Mouse (Mus musculus) adipocyte (in vitro differentiated cells): ENCODE measurements at regions not wholly inside any gene's neighbourhood (a gene's known extent, or its start where the extent isn't known, plus 50 kb on each side); places are given as distances from the start of the nearest gene placed in this dataset.

ENCODE experiments used
- DNase-seq: peaks from one replicate; pipeline ENCODE4 v3.0.0-alpha.2; 2016; ENCODE audit warnings: low spot score

DNA sequence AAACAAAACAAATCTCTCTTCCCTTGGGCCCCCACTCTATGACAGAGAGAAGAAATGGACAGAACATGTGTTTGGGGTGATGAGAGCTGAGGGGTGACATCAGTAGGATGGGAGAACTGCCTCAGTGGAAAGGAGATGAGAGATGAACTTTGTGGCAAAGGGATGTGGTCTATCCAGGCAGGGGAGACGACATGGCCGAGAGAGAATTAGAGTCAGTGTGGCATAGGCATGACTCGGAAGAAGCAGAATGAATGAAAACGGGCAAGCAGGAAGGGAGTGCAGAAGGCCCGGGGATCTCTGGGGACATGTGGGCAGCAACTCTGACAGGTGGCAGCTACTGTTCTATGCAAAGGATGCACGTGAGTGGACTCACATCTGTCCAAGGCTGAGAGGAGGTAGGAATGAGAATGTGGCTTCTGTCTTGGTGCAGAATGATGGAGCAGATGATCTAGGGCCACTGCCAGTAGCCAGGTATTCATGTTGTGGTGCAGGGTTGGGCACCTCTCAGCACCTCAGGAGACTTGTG is 113.4 kb downstream of the Ets2 start:
- DNase-seq: no peak

GRCm38 (mm10) chr16:95814513-95815118 is 112.7 kb downstream of the Ets2 start:
- DNase-seq: peak; percentile 73

DNA sequence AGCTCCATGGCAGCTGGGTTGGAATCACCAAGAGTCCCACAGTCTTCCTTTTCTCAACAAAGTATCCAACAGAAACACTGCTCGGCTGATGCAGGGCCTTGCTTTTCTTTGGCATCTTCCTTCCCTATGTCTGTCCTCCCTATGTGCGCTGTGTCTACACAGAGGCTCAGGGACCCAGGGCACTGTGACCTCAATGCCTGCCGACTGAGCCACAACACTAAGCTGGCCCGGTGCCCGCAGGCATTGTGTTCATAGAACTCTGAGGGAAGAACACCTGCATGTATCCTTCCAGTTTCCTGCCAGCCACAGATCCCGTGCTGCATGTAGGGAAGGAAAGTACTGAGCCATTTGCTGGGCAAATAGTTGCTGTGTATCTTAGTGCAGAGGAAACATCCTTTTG is 109.2 kb downstream of the Ets2 start:
- DNase-seq: no peak

DNA sequence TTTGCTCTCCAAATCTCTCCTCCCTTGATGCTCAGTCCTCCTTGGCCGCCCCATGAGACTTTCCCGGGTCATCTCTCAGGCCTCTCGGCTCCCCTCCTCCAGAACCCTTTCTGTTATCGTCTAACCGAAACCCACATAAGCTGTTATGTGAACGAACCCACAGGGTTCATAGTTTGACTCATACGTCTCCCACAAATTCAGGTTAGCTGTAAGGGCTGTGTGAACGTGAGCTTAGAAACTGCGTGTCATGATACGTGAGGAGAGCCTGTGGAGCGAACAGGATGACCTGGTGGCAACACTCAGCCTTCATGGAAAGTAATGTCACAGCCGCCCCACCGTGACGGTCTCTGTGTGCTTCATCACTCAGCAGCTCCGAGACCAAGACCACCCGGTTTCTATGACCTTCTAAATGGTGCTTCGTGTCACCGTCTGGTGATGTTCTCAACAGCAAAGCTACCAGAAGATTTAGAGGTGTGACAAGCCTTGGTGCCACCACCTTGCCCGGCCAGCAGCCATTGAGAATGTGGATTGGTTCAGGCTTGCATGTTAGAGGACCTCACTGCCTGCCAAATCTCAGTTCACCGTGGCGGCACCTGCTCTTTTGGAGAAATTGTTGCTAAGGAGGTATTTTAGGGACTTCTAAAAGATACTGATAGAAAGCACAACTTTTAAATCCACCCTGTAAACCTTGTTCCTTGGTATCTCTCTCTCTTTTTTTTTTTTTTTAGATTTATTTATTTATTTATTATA is 107.4 kb downstream of the Ets2 start:
- DNase-seq: no peak

- DNase-seq: no peak
Measured at GRCm38 (mm10) chr16:95806510-95806909, 104.6 kb downstream of the Ets2 start.

GRCm38 (mm10) chr16:95804199-95804598 is 102.3 kb downstream of the Ets2 start:
- no peak for DNase-seq

DNA sequence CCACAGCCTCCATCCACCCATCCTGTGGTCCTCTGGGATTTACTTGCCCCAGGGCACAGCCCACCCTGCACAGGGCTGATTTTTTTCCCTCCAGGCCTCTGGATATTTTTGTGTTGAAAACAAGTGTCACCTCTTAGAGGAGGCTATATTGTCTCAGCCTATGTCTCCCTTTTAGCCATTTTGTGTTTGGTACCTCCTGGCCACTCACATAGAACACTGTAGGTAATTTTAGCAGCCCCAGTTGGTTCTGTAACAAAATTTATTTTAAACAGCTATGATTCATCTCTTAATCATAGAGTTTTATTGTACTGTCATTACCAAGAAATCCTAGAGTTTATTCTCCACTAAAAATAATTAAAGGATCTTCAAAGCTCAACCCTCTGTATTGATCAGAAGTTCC is 100.8 kb downstream of the Ets2 start:
- DNase-seq: no peak

- DNase-seq: no peak
Measured at GRCm38 (mm10) chr16:95802207-95802606, 100.3 kb downstream of the Ets2 start.

DNA sequence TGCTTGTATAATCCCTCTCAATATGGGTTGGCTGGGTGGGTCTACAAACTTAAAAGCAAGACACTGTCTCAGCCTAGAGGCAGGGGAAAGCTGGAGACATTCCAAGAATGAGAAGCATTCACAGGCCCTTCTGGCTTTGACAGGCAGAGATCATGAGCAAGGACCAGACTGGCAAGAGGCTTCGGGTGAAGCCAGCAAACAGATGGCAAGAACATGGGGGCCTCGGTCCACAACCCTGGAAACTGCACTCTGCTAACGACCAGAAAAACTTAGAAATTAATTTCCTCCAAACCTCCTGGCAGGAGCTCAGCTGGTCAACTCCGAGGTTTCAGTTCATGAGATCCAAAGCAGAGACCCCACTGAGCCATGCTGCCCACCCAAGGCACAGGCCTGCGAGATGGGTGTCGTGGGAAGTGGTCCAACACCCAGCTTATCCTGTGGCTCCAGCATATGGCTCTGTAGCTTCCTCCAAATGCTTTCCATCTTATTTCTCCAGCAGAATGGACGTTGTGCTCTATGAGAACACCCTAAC is 99.1 kb downstream of the Ets2 start:
- DNase-seq: no peak

- DNase-seq: no peak
Measured at GRCm38 (mm10) chr16:95798582-95798981, 96.7 kb downstream of the Ets2 start.

- DNase-seq: no peak
Measured at GRCm38 (mm10) chr16:95798099-95798498, 96.2 kb downstream of the Ets2 start.

DNA sequence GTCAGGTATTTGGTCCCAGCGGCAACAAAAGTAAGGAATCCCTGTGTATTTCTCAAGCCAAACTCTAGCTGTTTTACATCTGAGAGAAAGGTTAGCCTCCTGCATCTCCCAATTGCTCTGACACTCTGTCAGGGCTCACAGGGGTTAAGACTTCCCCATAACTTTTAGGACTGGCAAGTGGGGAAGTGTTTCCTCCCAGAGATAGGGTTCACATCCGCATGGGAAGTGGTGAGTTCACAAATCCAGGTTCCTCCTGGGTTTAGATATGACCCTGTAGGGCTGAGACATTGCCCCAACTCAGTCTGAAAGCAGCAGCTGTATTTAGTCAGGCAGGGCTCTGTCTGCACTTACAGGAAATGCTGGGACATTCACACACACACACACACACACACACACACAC is 95.3 kb downstream of the Ets2 start:
- DNase-seq: no peak

- no peak for DNase-seq
Measured at GRCm38 (mm10) chr16:95794876-95795275, 93.0 kb downstream of the Ets2 start.

DNA sequence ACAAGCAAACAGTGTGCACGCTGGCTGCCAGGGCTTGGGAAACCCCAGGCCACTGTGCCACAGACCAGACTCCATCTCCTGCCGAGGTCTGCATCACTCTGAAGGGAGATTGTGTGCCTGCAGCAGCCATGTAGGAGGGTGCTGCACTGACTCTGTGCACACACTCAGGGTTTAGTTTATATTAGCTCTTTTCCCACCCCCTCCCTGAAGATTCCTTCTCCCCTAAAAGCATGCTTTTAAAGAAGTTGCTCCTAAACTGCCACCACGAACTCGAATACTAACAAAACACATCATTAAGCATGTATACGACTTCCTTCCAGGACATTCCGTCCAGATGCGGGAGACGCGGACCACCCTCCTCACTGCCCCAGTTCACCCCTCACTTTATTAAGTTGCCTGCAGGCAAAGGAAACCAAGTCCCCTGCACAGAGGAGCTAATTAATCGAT is 92.4 kb downstream of the Ets2 start:
- DNase-seq: no peak

DNA sequence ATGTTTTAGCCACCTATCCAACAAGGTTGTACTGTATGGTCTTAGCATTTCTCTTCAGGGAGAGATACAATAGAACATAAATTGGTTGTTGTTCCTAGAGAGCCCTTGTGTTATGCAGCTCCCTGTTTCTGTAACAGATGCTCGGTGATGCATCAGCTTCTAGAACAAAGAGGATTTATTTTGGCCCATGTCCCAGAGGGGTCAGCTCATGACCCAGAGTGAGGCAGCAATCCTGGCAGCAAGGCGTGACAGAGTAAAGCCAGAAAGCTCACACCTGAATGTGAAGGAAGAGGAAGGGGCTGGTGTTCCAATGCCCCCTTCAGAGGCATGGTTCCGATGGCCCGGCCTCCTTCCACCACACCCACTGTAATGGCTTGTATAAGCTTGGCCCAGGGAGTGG is 88.8 kb downstream of the Ets2 start:
- no peak for DNase-seq

- no peak for DNase-seq
Measured at GRCm38 (mm10) chr16:95789548-95789947, 87.7 kb downstream of the Ets2 start.

GRCm38 (mm10) chr16:95781681-95782080 is 79.8 kb downstream of the Ets2 start:
- DNase-seq: no peak

GRCm38 (mm10) chr16:95780431-95780830 is 78.6 kb downstream of the Ets2 start:
- DNase-seq: no peak

GRCm38 (mm10) chr16:95778845-95779722 is 77.2 kb downstream of the Ets2 start:
- DNase-seq: no peak

DNA sequence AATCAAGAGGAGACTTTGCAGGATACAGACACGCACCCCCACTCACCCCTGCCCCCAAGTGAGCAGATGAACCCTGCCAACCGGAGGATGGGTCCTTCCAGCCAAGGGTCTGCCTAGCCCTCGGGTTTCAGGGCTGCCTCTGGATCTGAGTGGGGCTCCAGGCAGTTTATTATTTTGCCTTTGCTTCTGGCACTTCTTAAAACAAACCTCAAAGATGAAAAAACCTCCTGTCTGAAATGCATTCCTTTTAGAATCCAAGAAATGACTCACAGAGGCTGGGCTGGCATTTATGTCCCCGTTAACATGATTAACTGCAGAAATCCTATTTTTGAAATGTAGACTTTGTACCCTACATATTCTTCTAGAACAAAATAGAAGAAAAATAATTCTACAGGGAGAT is 76.3 kb downstream of the Ets2 start:
- DNase-seq: no peak

DNA sequence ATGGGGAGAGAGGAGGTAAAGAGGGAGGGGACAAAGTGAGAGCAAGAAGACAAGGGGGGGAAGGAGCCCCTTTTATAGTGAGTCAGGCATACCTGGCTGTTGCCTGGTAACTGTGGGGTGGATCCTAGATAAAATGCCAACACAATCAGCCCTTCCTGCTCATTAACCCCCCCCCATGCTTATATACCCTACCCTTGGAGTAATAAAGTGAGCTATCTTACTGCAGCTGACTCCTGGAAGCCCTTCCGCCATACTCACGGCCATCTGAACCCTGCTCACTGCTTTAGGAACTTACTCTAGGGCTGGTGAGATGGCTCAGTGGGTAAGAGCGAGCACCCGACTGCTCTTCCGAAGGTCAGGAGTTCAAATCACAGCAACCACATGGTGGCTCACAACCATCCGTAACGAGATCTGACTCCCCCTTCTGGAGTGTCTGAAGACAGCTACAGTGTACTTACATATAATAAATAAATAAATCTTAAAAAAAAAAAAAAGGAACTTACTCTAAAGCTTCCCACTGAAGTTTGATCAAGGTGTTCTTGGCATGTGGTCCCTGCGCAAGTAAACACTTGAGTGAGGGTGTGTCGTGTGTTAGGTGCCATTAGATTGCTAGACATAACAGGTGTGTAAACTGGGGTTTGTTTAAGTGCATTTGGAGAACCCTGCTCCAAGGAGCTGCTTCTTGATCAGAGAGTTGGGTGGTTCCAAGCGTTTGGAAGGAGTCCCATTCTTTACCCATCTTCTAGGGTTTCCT is 74.9 kb downstream of the Ets2 start:
- no peak for DNase-seq

- no peak for DNase-seq
Measured at GRCm38 (mm10) chr16:95776010-95776409, 74.1 kb downstream of the Ets2 start.
